Mouse (Mus musculus): ENCODE measurements at regions not wholly inside any gene's neighbourhood (a gene's known extent, or its start where the extent isn't known, plus 50 kb on each side); places are given as distances from the start of the nearest gene placed in this dataset.

GRCm38 (mm10) chr6:107319565-107319964 lies 210.0 kb upstream of the Lrrn1 start:
- no peak for DNase-seq (ENCODE audit: low spot score in 2 of 2)

GRCm38 (mm10) chr6:107350503-107350902 lies 179.1 kb upstream of the Lrrn1 start:
- DNase-seq (ENCODE audit: low spot score in 2 of 2): no peak

GRCm38 (mm10) chr6:107375274-107375673 lies 154.3 kb upstream of the Lrrn1 start:
- DNase-seq (ENCODE audit: low spot score in 2 of 2): no peak

GRCm38 (mm10) chr6:107378489-107378888 lies 151.1 kb upstream of the Lrrn1 start:
- no peak for DNase-seq (ENCODE audit: low spot score in 2 of 2)

GRCm38 (mm10) chr6:107380621-107381020 lies 148.9 kb upstream of the Lrrn1 start:
- no peak for DNase-seq (ENCODE audit: low spot score in 2 of 2)

- no peak for DNase-seq (ENCODE audit: low spot score in 2 of 2)
These were observed 143.4 kb upstream of the Lrrn1 start for GRCm38 (mm10) chr6:107386094-107386678.

GRCm38 (mm10) chr6:107389892-107390291 lies 139.7 kb upstream of the Lrrn1 start:
- no peak for DNase-seq (ENCODE audit: low spot score in 2 of 2)

- no peak for DNase-seq (ENCODE audit: low spot score in 2 of 2)
These were observed 135.0 kb upstream of the Lrrn1 start for GRCm38 (mm10) chr6:107394611-107395010.

GRCm38 (mm10) chr6:107415766-107416165 lies 113.8 kb upstream of the Lrrn1 start:
- DNase-seq (ENCODE audit: low spot score in 2 of 2): no peak

- DNase-seq (ENCODE audit: low spot score in 2 of 2): peak in 1 of 2 experiments; percentile 5
These were observed 107.5 kb upstream of the Lrrn1 start for GRCm38 (mm10) chr6:107422091-107422490.

- no peak for DNase-seq (ENCODE audit: low spot score in 2 of 2)
These were observed 103.0 kb upstream of the Lrrn1 start for GRCm38 (mm10) chr6:107426529-107426928.

GRCm38 (mm10) chr6:107431033-107431432 lies 98.5 kb upstream of the Lrrn1 start:
- DNase-seq (ENCODE audit: low spot score in 2 of 2): peak in 1 of 2 experiments; percentile 4

- no peak for DNase-seq (ENCODE audit: low spot score in 2 of 2)
These were observed 87.5 kb upstream of the Lrrn1 start for GRCm38 (mm10) chr6:107442058-107442457.

GRCm38 (mm10) chr6:107444336-107444735 lies 85.2 kb upstream of the Lrrn1 start:
- no peak for DNase-seq (ENCODE audit: low spot score in 2 of 2)

- DNase-seq (ENCODE audit: low spot score in 2 of 2): no peak
These were observed 70.3 kb upstream of the Lrrn1 start for GRCm38 (mm10) chr6:107459220-107459619.

- no peak for DNase-seq (ENCODE audit: low spot score in 2 of 2)
These were observed 67.1 kb upstream of the Lrrn1 start for GRCm38 (mm10) chr6:107462440-107462839.

- DNase-seq (ENCODE audit: low spot score in 2 of 2): no peak
These were observed 56.2 kb upstream of the Lrrn1 start for GRCm38 (mm10) chr6:107473395-107473794.

GRCm38 (mm10) chr6:107474125-107474524 lies 55.4 kb upstream of the Lrrn1 start:
- no peak for DNase-seq (ENCODE audit: low spot score in 2 of 2)

Small RNAs in the stretch of these regions (microRNA-seq; reads per million reads assigned to microRNA genes)
- gene Gm27690: 0 reads per million in 2 experiments

All from left cerebral cortex, adult 8-10 months (tissue).